Mouse (Mus musculus) small intestine, adult 2 months (tissue): ENCODE data around the gene Kcnt2.

Source experiments
- CTCF ChIP-seq: fragments of 200-500 bp; IDR thresholded peaks from 2 replicates; pipeline ENCODE4 v1.5.1; 2012; ENCODE audit warnings: low read depth, mild to moderate bottlenecking, control low read depth, inconsistent platforms, low read length, moderate library complexity, mixed read lengths; ENCODE audit not compliant: insufficient replicate concordance, insufficient read length; ENCODE audit errors: extremely low read depth
- POLR2A ChIP-seq: fragments of 200-500 bp; IDR thresholded peaks from 2 replicates; pipeline ENCODE4 v1.6.1; 2012; ENCODE audit warnings: low read depth, mild to moderate bottlenecking, control low read depth, inconsistent platforms, low read length, moderate library complexity

GRCm38 (mm10) chr1:140489816-140490215 is 243.9 kb downstream of the Kcnt2 start:
- TF ChIP-seq POLR2A (no peak), CTCF (no peak)
